Mouse (Mus musculus): Measurements from ENCODE around the gene Wdr18.

The Wdr18 gene

GRCm38 (mm10) chr10:79927324-79928029 is 32.5 kb upstream of the Wdr18 start:
- peak in 1 of 2 experiments; percentile 55 for DNase-seq (ENCODE audit: low read depth in 2 of 2, low spot score in 2 of 2)

GRCm38 (mm10) chr10:79928030-79928694 is 31.8 kb upstream of the Wdr18 start:
- no peak for DNase-seq (ENCODE audit: low read depth in 2 of 2, low spot score in 2 of 2)

- no peak for DNase-seq (ENCODE audit: low read depth in 2 of 2, low spot score in 2 of 2)
These were observed 30.8 kb upstream of the Wdr18 start for GRCm38 (mm10) chr10:79928907-79929701.

GRCm38 (mm10) chr10:79929967-79930825 is 29.8 kb upstream of the Wdr18 start:
- no peak for DNase-seq (ENCODE audit: low read depth in 2 of 2, low spot score in 2 of 2)

- DNase-seq (ENCODE audit: low read depth in 2 of 2, low spot score in 2 of 2), result no peak
These were observed 29.1 kb upstream of the Wdr18 start for GRCm38 (mm10) chr10:79930826-79931186.

GRCm38 (mm10) chr10:79931797-79932196 is 28.2 kb upstream of the Wdr18 start:
- DNase-seq (ENCODE audit: low read depth in 2 of 2, low spot score in 2 of 2), result no peak

GRCm38 (mm10) chr10:79932736-79933135 is 27.2 kb upstream of the Wdr18 start:
- no peak for DNase-seq (ENCODE audit: low read depth in 2 of 2, low spot score in 2 of 2)

GRCm38 (mm10) chr10:79933145-79933679 is 26.7 kb upstream of the Wdr18 start:
- no peak for DNase-seq (ENCODE audit: low read depth in 2 of 2, low spot score in 2 of 2)

- no peak for DNase-seq (ENCODE audit: low read depth in 2 of 2, low spot score in 2 of 2)
These were observed 26.1 kb upstream of the Wdr18 start for GRCm38 (mm10) chr10:79933861-79934260.

- DNase-seq (ENCODE audit: low read depth in 2 of 2, low spot score in 2 of 2), result no peak
These were observed 25.7 kb upstream of the Wdr18 start for GRCm38 (mm10) chr10:79934272-79934721.

GRCm38 (mm10) chr10:79934794-79935569 is 25.0 kb upstream of the Wdr18 start:
- no peak for DNase-seq (ENCODE audit: low read depth in 2 of 2, low spot score in 2 of 2)

- no peak for DNase-seq (ENCODE audit: low read depth in 2 of 2, low spot score in 2 of 2)
These were observed 23.6 kb upstream of the Wdr18 start for GRCm38 (mm10) chr10:79936284-79936910.

GRCm38 (mm10) chr10:79936911-79937441 is 23.0 kb upstream of the Wdr18 start:
- peak; percentile 80 to 84 for DNase-seq (ENCODE audit: low read depth in 2 of 2, low spot score in 2 of 2)

GRCm38 (mm10) chr10:79937775-79938526 is 22.0 kb upstream of the Wdr18 start:
- DNase-seq (ENCODE audit: low read depth in 2 of 2, low spot score in 2 of 2), result no peak

GRCm38 (mm10) chr10:79940749-79941148 is 19.2 kb upstream of the Wdr18 start:
- DNase-seq (ENCODE audit: low read depth in 2 of 2, low spot score in 2 of 2), result no peak

GRCm38 (mm10) chr10:79942988-79943387 is 17.0 kb upstream of the Wdr18 start:
- no peak for DNase-seq (ENCODE audit: low read depth in 2 of 2, low spot score in 2 of 2)

- DNase-seq (ENCODE audit: low read depth in 2 of 2, low spot score in 2 of 2), result no peak
These were observed 16.5 kb upstream of the Wdr18 start for GRCm38 (mm10) chr10:79943471-79943901.

GRCm38 (mm10) chr10:79945507-79946234 is 14.3 kb upstream of the Wdr18 start:
- no peak for DNase-seq (ENCODE audit: low read depth in 2 of 2, low spot score in 2 of 2)
